Mouse (Mus musculus) kidney, postnatal 0 days (tissue): ENCODE measurements around the gene Ece1. TPM values are rescaled to one million over a fixed set of nuclear protein-coding genes. Genes with fewer than 3 reads are reported as not detected.

Source experiments
- ATAC-seq: fragments of 200-750 bp; cut with Nextera tagmentation; replicated peaks from 2 replicates; pipeline ENCODE4 v1.8.0; 2017; ENCODE audit warnings: low read depth, moderate number of reproducible peaks, moderate TSS enrichment, moderate library complexity; ENCODE audit not compliant: low FRiP score
- DNase-seq: peaks from one replicate; pipeline ENCODE4 v3.0.0-alpha.2; 2016; ENCODE audit warnings: low spot score
- H3K27ac ChIP-seq: fragments of 300-500 bp; sonication (generic); 2 replicates; pipeline ENCODE4 v1.5.1; 2014; ENCODE audit warnings: mild to moderate bottlenecking
- H3K27me3 ChIP-seq: fragments of 300-500 bp; sonication (generic); 2 replicates; pipeline ENCODE4 v1.6.1; 2014; ENCODE audit warnings: low read length, mixed read lengths; ENCODE audit not compliant: insufficient read depth
- H3K36me3 ChIP-seq: fragments of 300-500 bp; sonication (generic); 2 replicates; pipeline ENCODE4 v1.6.1; 2014; ENCODE audit warnings: low read length, mixed read lengths; ENCODE audit not compliant: insufficient read depth
- H3K4me1 ChIP-seq: fragments of 300-500 bp; sonication (generic); replicated peaks from 2 replicates; pipeline ENCODE4 v1.6.1; 2014; ENCODE audit warnings: antibody characterized with exemption, low read length, mixed read lengths; ENCODE audit not compliant: insufficient read depth
- H3K4me2 ChIP-seq: fragments of 300-500 bp; sonication (generic); 2 replicates; pipeline ENCODE4 v1.6.1; 2014; ENCODE audit warnings: mild to moderate bottlenecking, low read length, moderate library complexity, mixed read lengths
- H3K4me3 ChIP-seq: fragments of 300-500 bp; sonication (generic); replicated peaks from 2 replicates; pipeline ENCODE4 v1.5.1; 2014; ENCODE audit warnings: low read depth, low read length
- H3K9ac ChIP-seq: fragments of 300-500 bp; sonication (generic); 2 replicates; pipeline ENCODE4 v1.6.1; 2014; ENCODE audit warnings: low read depth, low read length
- H3K9me3 ChIP-seq: fragments of 300-500 bp; sonication (generic); replicated peaks from 2 replicates; pipeline ENCODE4 v1.6.1; 2016; ENCODE audit warnings: low read length, inconsistent platforms, mixed read lengths
- CTCF ChIP-seq: IDR thresholded peaks from 2 replicates; pipeline ENCODE4 v1.5.1; 2016; ENCODE audit warnings: antibody characterized with exemption, low read depth, mild to moderate bottlenecking, moderate library complexity
- WGBS: fragments of 180-500 bp; shearing (Covaris S2); extraction: QIAGEN DNeasy Blood & Tissue Kit; methylation state at CpG from one replicate; pipeline ENCODE4 v1.1.7; 2014; 5-methylcytosine and 5-hydroxymethylcytosine counted together
- polyA plus RNA-seq: library from polyadenylated mRNA; unstranded; fragments of >200 nt; fragmentation: Nextera tagmentation; extraction: Ambion mirVana; gene quantifications from 2 replicates; pipeline ENCODE4 v1.2.1, GENCODE M21; 2015

Ece1 gene
- polyA plus RNA-seq, 1 experiment from 2014 or later: 40.8 TPM

DNA sequence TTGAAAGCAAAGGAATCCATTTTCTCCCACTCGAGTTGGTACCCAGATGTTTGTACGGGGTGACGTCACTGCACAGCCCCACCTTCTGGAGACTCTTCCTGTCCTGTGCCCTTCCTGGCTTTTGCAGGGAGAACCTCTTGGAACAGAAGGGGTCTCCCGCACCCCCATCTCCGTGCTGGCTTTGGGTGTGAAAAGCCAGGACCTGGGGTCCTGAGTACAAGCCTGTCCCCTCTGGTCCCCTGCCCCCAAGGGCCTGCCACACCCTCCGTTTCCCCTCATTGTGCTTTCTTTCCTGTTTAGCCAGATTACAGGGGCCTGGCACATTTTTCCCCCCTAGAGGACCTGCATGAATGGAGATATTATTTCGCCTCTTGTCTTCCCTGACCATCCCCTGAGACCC is 58.0 kb downstream of the Ece1 start:
- Histone ChIP-seq H3K4me2 (peak overlapping the region; percentile 21; the same call in 1 of the 2 replicates), H3K9me3 (no peaks in the 10 kb centered on the region), H3K36me3 (no peaks in the 10 kb centered on the region), H3K4me3 (no peak overlapping the region), H3K4me1 (peaks cover 21% of the 10 kb centered on the region), H3K27me3 (no peaks in the 10 kb centered on the region), H3K27ac (peak overlapping the region; percentile 89), H3K9ac (no peak overlapping the region)
- WGBS: 44% methylated on average over 7 of the region's 7 CpGs
- DNase-seq (no peak), ATAC-seq (no peak)
- peak; percentile 10; the same call in 1 of the 2 replicates for TF ChIP-seq CTCF

GRCm38 (mm10) chr4:137920500-137920961 is 58.5 kb downstream of the Ece1 start:
- 15% methylated on average over 10 of the region's 10 CpGs for WGBS
- TF ChIP-seq CTCF: no peak
- Histone ChIP-seq H3K9ac (0 out of 2 replicates have a peak overlapping the region, but pooled peaks have one; percentile 35), H3K27me3 (no peaks in the 10 kb centered on the region), H3K27ac (peak overlapping the region; percentile 89), H3K4me1 (peaks cover 21% of the 10 kb centered on the region), H3K36me3 (no peaks in the 10 kb centered on the region), H3K9me3 (no peaks in the 10 kb centered on the region), H3K4me3 (no peak overlapping the region), H3K4me2 (peak overlapping the region; percentile 39)
- ATAC-seq (no peak), DNase-seq (peak; percentile 76)

- Histone ChIP-seq H3K4me3 (no peak overlapping the region), H3K9me3 (no peaks in the 10 kb centered on the region), H3K27ac (peak overlapping the region; percentile 89), H3K36me3 (no peaks in the 10 kb centered on the region), H3K4me1 (peaks cover 21% of the 10 kb centered on the region), H3K4me2 (peak overlapping the region; percentile 6; the same call in 1 of the 2 replicates), H3K9ac (no peak overlapping the region), H3K27me3 (no peaks in the 10 kb centered on the region)
- 66% methylated on average over 11 of the region's 11 CpGs for WGBS
- DNase-seq (no peak), ATAC-seq (no peak; the same call in 1 of the 2 replicates)
- no peak for TF ChIP-seq CTCF
Observed at GRCm38 (mm10) chr4:137921510-137921909, 59.5 kb downstream of the Ece1 start.

DNA sequence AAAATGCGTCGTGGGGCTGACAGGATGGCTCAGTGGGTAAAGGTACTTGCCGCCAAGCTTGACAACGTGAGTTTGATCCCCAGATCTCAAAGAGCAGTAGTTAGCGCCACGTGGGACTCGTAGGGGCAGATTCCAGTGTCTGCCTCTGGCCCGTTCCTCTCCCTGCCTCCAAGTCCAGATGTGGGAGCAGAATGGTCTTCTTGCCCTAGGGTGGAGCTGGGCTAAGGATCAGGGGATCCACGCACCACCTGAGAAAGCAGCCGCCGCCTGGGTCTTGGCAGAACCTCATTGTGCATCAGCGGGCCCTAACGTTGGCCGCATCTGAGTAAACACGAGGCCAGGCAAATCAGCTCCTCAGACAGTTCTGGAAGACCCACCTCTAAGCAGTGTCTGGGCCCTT is 61.0 kb downstream of the Ece1 start:
- no peaks in the 10 kb centered on the region for H3K36me3 ChIP-seq
- H3K27ac ChIP-seq: no peak overlapping the region
- no peak for ATAC-seq
- H3K9ac ChIP-seq: no peak overlapping the region
- H3K27me3 ChIP-seq: no peaks in the 10 kb centered on the region
- TF ChIP-seq CTCF: no peak
- H3K4me1 ChIP-seq: peaks cover 21% of the 10 kb centered on the region
- H3K4me2 ChIP-seq: no peak overlapping the region
- no peaks in the 10 kb centered on the region for H3K9me3 ChIP-seq
- 77% methylated on average over 15 of the region's 15 CpGs for WGBS
- DNase-seq: no peak
- H3K4me3 ChIP-seq: no peak overlapping the region

DNA sequence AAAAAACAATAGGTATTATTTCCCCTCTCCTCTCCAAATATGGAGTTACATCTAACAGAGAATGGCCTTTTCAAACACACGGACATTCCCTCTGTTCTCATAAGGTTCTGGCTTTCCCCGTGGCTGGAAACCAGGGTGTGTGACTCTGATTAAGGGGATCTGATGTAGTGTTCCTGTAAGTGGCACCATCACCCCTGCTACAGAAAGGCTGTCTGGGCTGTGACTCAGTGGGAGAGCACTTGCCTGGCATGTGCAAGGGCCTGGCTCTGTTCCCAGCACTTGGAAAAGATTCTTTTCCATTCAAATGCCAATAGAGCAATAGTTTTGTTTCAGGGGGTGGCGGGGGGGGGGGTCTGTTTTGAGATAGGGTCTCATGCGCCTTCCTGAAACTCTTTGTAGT is 63.1 kb downstream of the Ece1 start:
- H3K9ac ChIP-seq: no peak overlapping the region
- 80% methylated on average over 4 of the region's 4 CpGs for WGBS
- H3K27ac ChIP-seq: no peak overlapping the region
- H3K9me3 ChIP-seq: no peaks in the 10 kb centered on the region
- no peaks in the 10 kb centered on the region for H3K36me3 ChIP-seq
- peaks cover 19% of the 10 kb centered on the region for H3K4me1 ChIP-seq
- no peak overlapping the region for H3K4me3 ChIP-seq
- no peaks in the 10 kb centered on the region for H3K27me3 ChIP-seq
- ATAC-seq: no peak
- no peak overlapping the region for H3K4me2 ChIP-seq
- no peak for TF ChIP-seq CTCF
- DNase-seq: no peak

DNA sequence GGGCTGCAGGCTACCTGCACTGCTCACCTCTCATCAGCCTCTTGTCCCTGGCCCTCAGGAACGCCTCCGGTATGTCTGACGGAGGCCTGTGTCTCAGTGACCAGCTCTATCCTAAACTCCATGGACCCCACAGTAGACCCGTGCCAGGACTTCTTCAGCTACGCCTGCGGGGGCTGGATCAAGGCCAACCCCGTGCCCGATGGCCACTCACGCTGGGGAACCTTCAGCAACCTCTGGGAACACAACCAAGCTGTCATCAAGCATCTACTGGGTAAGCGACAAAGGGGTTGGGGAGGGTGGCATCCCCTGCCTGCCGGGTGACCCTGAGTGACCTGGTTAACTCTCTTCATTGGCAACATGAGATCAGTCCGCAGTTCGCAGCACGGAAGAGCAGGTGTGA is 64.1 kb downstream of the Ece1 start:
- no peak for DNase-seq
- Histone ChIP-seq H3K27me3 (no peaks in the 10 kb centered on the region), H3K4me3 (no peak overlapping the region), H3K9me3 (no peaks in the 10 kb centered on the region), H3K4me1 (peaks cover 14% of the 10 kb centered on the region), H3K4me2 (no peak overlapping the region), H3K27ac (no peak overlapping the region), H3K36me3 (no peaks in the 10 kb centered on the region), H3K9ac (no peak overlapping the region)
- ATAC-seq: no peak
- TF ChIP-seq CTCF: no peak
- WGBS: 85% methylated on average over 14 of the region's 14 CpGs

- H3K36me3 ChIP-seq: no peaks in the 10 kb centered on the region
- no peaks in the 10 kb centered on the region for H3K27me3 ChIP-seq
- WGBS: 45% methylated on average over 7 of the region's 7 CpGs
- no peak overlapping the region for H3K4me3 ChIP-seq
- H3K4me1 ChIP-seq: peaks cover 19% of the 10 kb centered on the region
- H3K4me2 ChIP-seq: no peak overlapping the region
- no peak for ATAC-seq
- no peak for TF ChIP-seq CTCF
- H3K9ac ChIP-seq: no peak overlapping the region
- no peak overlapping the region for H3K27ac ChIP-seq
- no peaks in the 10 kb centered on the region for H3K9me3 ChIP-seq
- no peak for DNase-seq
Observed at GRCm38 (mm10) chr4:137927136-137927535, 65.1 kb downstream of the Ece1 start.
